Mouse (Mus musculus) hindbrain, embryonic 15.5 days (tissue): ENCODE data around the gene Wdr92. TPM values are rescaled to one million over a fixed set of nuclear protein-coding genes. Genes with fewer than 3 reads are reported as not detected.
A peak's percentile ranks its signal among the peaks of the same experiment; 100 is the strongest.

Source experiments
- ATAC-seq: fragments of 200-750 bp; cut with Nextera tagmentation; 2 replicates; pipeline ENCODE4 v1.8.0; 2017; ENCODE audit warnings: low read depth, moderate number of reproducible peaks, moderate TSS enrichment; ENCODE audit not compliant: low FRiP score
- H3K27ac ChIP-seq: fragments of 300-500 bp; sonication (generic); replicated peaks from 2 replicates; pipeline ENCODE4 v1.5.1; 2015; ENCODE audit warnings: mild to moderate bottlenecking, inconsistent platforms
- H3K27me3 ChIP-seq: fragments of 300-500 bp; sonication (generic); 2 replicates; pipeline ENCODE4 v1.6.1; 2015; ENCODE audit warnings: control low read depth, inconsistent platforms
- H3K36me3 ChIP-seq: fragments of 300-500 bp; sonication (generic); 2 replicates; pipeline ENCODE4 v1.6.1; 2015; ENCODE audit warnings: control low read depth, inconsistent platforms
- H3K4me1 ChIP-seq: fragments of 300-500 bp; sonication (generic); replicated peaks from 2 replicates; pipeline ENCODE4 v1.6.1; 2015; ENCODE audit warnings: control low read depth, inconsistent platforms
- H3K4me2 ChIP-seq: fragments of 300-500 bp; sonication (generic); 2 replicates; pipeline ENCODE4 v1.6.1; 2015; ENCODE audit warnings: moderate library complexity, mild to moderate bottlenecking, inconsistent platforms
- H3K4me3 ChIP-seq: fragments of 300-500 bp; sonication (generic); 2 replicates; pipeline ENCODE4 v1.5.1; 2015; ENCODE audit warnings: mild to moderate bottlenecking, inconsistent platforms
- H3K9ac ChIP-seq: fragments of 300-500 bp; sonication (generic); 2 replicates; pipeline ENCODE4 v1.6.1; 2015; ENCODE audit warnings: inconsistent platforms
- H3K9me3 ChIP-seq: fragments of 300-500 bp; sonication (generic); 2 replicates; pipeline ENCODE4 v1.6.1; 2016; ENCODE audit warnings: control low read depth, inconsistent platforms
- WGBS: fragments of 180-500 bp; shearing (Covaris S2); methylation state at CpG from one replicate; pipeline ENCODE4 v1.1.7; 2015; 5-methylcytosine and 5-hydroxymethylcytosine counted together
- polyA plus RNA-seq: library from polyadenylated mRNA; unstranded; fragments of >200 nt; fragmentation: Nextera tagmentation; extraction: Ambion mirVana; gene quantifications from 2 replicates; pipeline ENCODE4 v1.2.1, GENCODE M21; 2015

Wdr92 gene
- polyA plus RNA-seq, 1 experiment from 2014 or later: 19.3 TPM

- Histone ChIP-seq H3K9me3 (no peaks in the 10 kb centered on the region), H3K9ac (no peak overlapping the region), H3K36me3 (no peaks in the 10 kb centered on the region), H3K4me3 (no peak overlapping the region), H3K4me2 (no peak overlapping the region), H3K27me3 (no peaks in the 10 kb centered on the region), H3K27ac (no peak overlapping the region), H3K4me1 (0 out of 2 replicates have a peak, but pooled peaks cover under 1% of the 10 kb centered on the region)
- 100% methylated on average over 1 of the region's 1 CpGs for WGBS
- no peak for ATAC-seq
These were observed 5.3 kb upstream of the Wdr92 start for GRCm38 (mm10) chr11:17176638-17177037.

GRCm38 (mm10) chr11:17180753-17181152 is 1.2 kb upstream of the Wdr92 start:
- Histone ChIP-seq H3K4me3 (no peak overlapping the region), H3K4me2 (no peak overlapping the region), H3K36me3 (no peaks in the 10 kb centered on the region), H3K9ac (no peak overlapping the region), H3K4me1 (no peaks in the 10 kb centered on the region), H3K27ac (no peak overlapping the region), H3K27me3 (no peaks in the 10 kb centered on the region), H3K9me3 (no peaks in the 10 kb centered on the region)
- 82% methylated on average over 3 of the region's 3 CpGs for WGBS
- no peak for ATAC-seq

- Histone ChIP-seq H3K27me3 (no peaks in the 10 kb centered on the region), H3K4me3 (no peak overlapping the region), H3K4me1 (no peaks in the 10 kb centered on the region), H3K36me3 (no peaks in the 10 kb centered on the region), H3K4me2 (no peak overlapping the region), H3K9ac (no peak overlapping the region), H3K27ac (no peak overlapping the region), H3K9me3 (no peaks in the 10 kb centered on the region)
- no peak for ATAC-seq
- 87% methylated on average over 2 of the region's 2 CpGs for WGBS
These were observed 1.3 kb downstream of the Wdr92 start for GRCm38 (mm10) chr11:17183165-17183564.

GRCm38 (mm10) chr11:17187649-17188048 is 5.7 kb downstream of the Wdr92 start:
- Histone ChIP-seq H3K4me3 (no peak overlapping the region), H3K4me1 (no peaks in the 10 kb centered on the region), H3K9me3 (no peaks in the 10 kb centered on the region), H3K4me2 (no peak overlapping the region), H3K27me3 (no peaks in the 10 kb centered on the region), H3K36me3 (no peaks in the 10 kb centered on the region), H3K27ac (no peak overlapping the region), H3K9ac (no peak overlapping the region)
- ATAC-seq: no peak
- WGBS: 80% methylated on average over 3 of the region's 3 CpGs

GRCm38 (mm10) chr11:17188786-17189185 is 6.9 kb downstream of the Wdr92 start:
- no peak overlapping the region for H3K27ac ChIP-seq
- no peak overlapping the region for H3K9ac ChIP-seq
- no peak for ATAC-seq
- H3K4me2 ChIP-seq: no peak overlapping the region
- no peaks in the 10 kb centered on the region for H3K4me1 ChIP-seq
- no peaks in the 10 kb centered on the region for H3K36me3 ChIP-seq
- H3K4me3 ChIP-seq: no peak overlapping the region
- WGBS: 27% methylated on average over 3 of the region's 3 CpGs
- H3K9me3 ChIP-seq: no peaks in the 10 kb centered on the region
- no peaks in the 10 kb centered on the region for H3K27me3 ChIP-seq

- ATAC-seq: no peak
- WGBS: 78% methylated on average over 9 of the region's 9 CpGs
These were observed 10.4 kb downstream of the Wdr92 start for GRCm38 (mm10) chr11:17192151-17192844.

GRCm38 (mm10) chr11:17199170-17199569 is 17.3 kb downstream of the Wdr92 start:
- 92% methylated on average over 5 of the region's 5 CpGs for WGBS
- Histone ChIP-seq H3K27me3 (no peaks in the 10 kb centered on the region), H3K4me3 (no peak overlapping the region), H3K9me3 (no peaks in the 10 kb centered on the region), H3K27ac (no peak overlapping the region), H3K4me1 (no peaks in the 10 kb centered on the region), H3K9ac (no peak overlapping the region), H3K4me2 (no peak overlapping the region), H3K36me3 (peaks cover 64% of the 10 kb centered on the region)
- no peak for ATAC-seq

More at GRCm38 (mm10) chr11:17192151-17192844, 10.4 kb downstream of the Wdr92 start:
- no peak overlapping the region for H3K4me2 ChIP-seq
- no peak overlapping the region for H3K9ac ChIP-seq
- H3K27ac ChIP-seq: no peak overlapping the region
- H3K4me3 ChIP-seq: no peak overlapping the region
- H3K9me3 ChIP-seq: no peaks in the 10 kb centered on the region
- no peaks in the 10 kb centered on the region for H3K4me1 ChIP-seq
- H3K27me3 ChIP-seq: no peaks in the 10 kb centered on the region
- peaks cover 29% of the 10 kb centered on the region for H3K36me3 ChIP-seq

GRCm38 (mm10) chr11:17199840-17200501 is 18.1 kb downstream of the Wdr92 start:
- Histone ChIP-seq H3K27me3 (no peaks in the 10 kb centered on the region), H3K9me3 (no peaks in the 10 kb centered on the region), H3K9ac (no peak overlapping the region), H3K4me2 (no peak overlapping the region), H3K4me1 (no peaks in the 10 kb centered on the region), H3K27ac (no peak overlapping the region), H3K4me3 (no peak overlapping the region), H3K36me3 (peaks cover 58% of the 10 kb centered on the region)
- WGBS: 96% methylated on average over 3 of the region's 3 CpGs
- ATAC-seq: no peak

GRCm38 (mm10) chr11:17200936-17201335 is 19.0 kb downstream of the Wdr92 start:
- Histone ChIP-seq H3K9ac (no peak overlapping the region), H3K27ac (no peak overlapping the region), H3K4me2 (no peak overlapping the region), H3K4me3 (no peak overlapping the region), H3K27me3 (no peaks in the 10 kb centered on the region), H3K9me3 (no peaks in the 10 kb centered on the region), H3K4me1 (no peaks in the 10 kb centered on the region), H3K36me3 (peaks cover 50% of the 10 kb centered on the region)
- ATAC-seq: no peak
- WGBS: 87% methylated on average over 4 of the region's 4 CpGs

- no peak overlapping the region for H3K27ac ChIP-seq
- no peak overlapping the region for H3K9ac ChIP-seq
- H3K9me3 ChIP-seq: no peaks in the 10 kb centered on the region
- WGBS: 90% methylated on average over 6 of the region's 6 CpGs
- no peak for ATAC-seq
- H3K27me3 ChIP-seq: no peaks in the 10 kb centered on the region
- H3K4me1 ChIP-seq: no peaks in the 10 kb centered on the region
- H3K36me3 ChIP-seq: peaks cover 47% of the 10 kb centered on the region
- no peak overlapping the region for H3K4me2 ChIP-seq
- H3K4me3 ChIP-seq: no peak overlapping the region
These were observed 20.6 kb downstream of the Wdr92 start for GRCm38 (mm10) chr11:17202481-17202880.

GRCm38 (mm10) chr11:17211258-17212140 is 29.6 kb downstream of the Wdr92 start, which contains the start of gene Pno1:
Gene Pno1, minus strand, starts transcription at chr11:17211568.
- Histone ChIP-seq H3K9me3 (no peaks in the 10 kb centered on the region), H3K27ac (peak within 1 kb of the TSS; percentile 88), H3K4me3 (peak within 1 kb of the TSS; percentile 97), H3K4me2 (peak within 1 kb of the TSS; percentile 79), H3K9ac (peak within 1 kb of the TSS; percentile 82), H3K27me3 (no peaks in the 10 kb centered on the region), H3K36me3 (peaks cover 23% of the 10 kb centered on the region), H3K4me1 (peaks cover 24% of the 10 kb centered on the region)
- peak; percentile 99 for ATAC-seq
- under 1% methylated on average over 65 of the region's 65 CpGs for WGBS

- WGBS: 3% methylated on average over 10 of the region's 10 CpGs
- H3K27me3 ChIP-seq: no peaks in the 10 kb centered on the region
- peak overlapping the region; percentile 88 for H3K27ac ChIP-seq
- peaks cover 21% of the 10 kb centered on the region for H3K36me3 ChIP-seq
- H3K4me1 ChIP-seq: peaks cover 24% of the 10 kb centered on the region
- no peak for ATAC-seq
- H3K9ac ChIP-seq: peak overlapping the region; percentile 82
- peak overlapping the region; percentile 79 for H3K4me2 ChIP-seq
- H3K9me3 ChIP-seq: no peaks in the 10 kb centered on the region
- H3K4me3 ChIP-seq: peak overlapping the region; percentile 97
These were observed 30.2 kb downstream of the Wdr92 start for GRCm38 (mm10) chr11:17212141-17212495.
